Comparison of ENCODE assay signal across 38 mouse cellular contexts in the genomic region with DNA sequence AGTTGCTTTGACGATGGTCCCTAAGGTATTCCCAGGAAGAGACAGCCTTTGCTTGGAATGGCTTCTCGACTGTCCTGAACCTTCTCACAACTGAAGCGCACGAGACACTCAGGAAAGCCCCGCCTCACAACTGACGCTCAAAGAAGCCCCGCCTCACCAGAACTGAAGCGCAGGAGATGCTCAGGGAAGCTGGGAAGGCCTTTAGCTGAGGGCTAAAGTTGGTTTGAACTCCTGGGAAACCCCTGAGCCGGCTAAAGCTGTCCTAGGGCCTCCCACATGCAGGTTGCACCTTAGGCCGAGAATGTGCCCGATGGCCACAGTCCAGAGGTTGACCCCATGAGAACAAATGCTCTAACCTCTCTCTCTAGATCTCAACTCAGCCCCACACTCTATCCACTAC. TPM values are rescaled to one million over a fixed set of nuclear protein-coding genes. Genes with fewer than 3 reads are reported as not detected.
"Had no signal": no experiment of that assay in that cellular context is flagged by ENCODE, and none has a peak within 500 bp of the region (broad histone marks: within the 10 kb centered on the region; RNA-seq: fewer than 3 reads in every experiment).

TSS of gene Ankar (minus strand) at position 101 of the 400 bp plus-strand sequence.

- H3K27ac ChIP-seq: embryonic facial prominence, embryonic 10.5 days; embryonic facial prominence, embryonic 12.5 days; embryonic facial prominence, embryonic 13.5 days; embryonic facial prominence, embryonic 15.5 days; forebrain, embryonic 10.5 days; forebrain, embryonic 12.5 days; forebrain, embryonic 13.5 days; forebrain, embryonic 15.5 days; gastrocnemius, adult 2 months; heart, adult 2 months had no signal

- H3K4me3 ChIP-seq: embryonic facial prominence, embryonic 10.5 days; embryonic facial prominence, embryonic 12.5 days; embryonic facial prominence, embryonic 13.5 days; embryonic facial prominence, embryonic 15.5 days; erythroblast, embryonic 14.5 days; forebrain, embryonic 10.5 days; forebrain, embryonic 12.5 days; forebrain, embryonic 13.5 days; forebrain, embryonic 15.5 days; gastrocnemius, adult 2 months; heart, adult 2 months had no signal

- H3K27me3 ChIP-seq: embryonic facial prominence, embryonic 12.5 days; embryonic facial prominence, embryonic 13.5 days; embryonic facial prominence, embryonic 15.5 days; forebrain, embryonic 12.5 days; forebrain, embryonic 13.5 days; forebrain, embryonic 15.5 days had no signal

- DNase-seq: cerebellum, adult 8-10 months; cerebellum, adult 9-10 months; cerebellum, adult 9-11 months; cerebellum, postnatal 10 days; cerebellum, postnatal 14 days; cerebellum, postnatal 25 days; cerebellum, postnatal 36 days; embryo, embryonic 11 days; forebrain, postnatal 0 days; gastrocnemius, adult 2 months; gastrocnemius, postnatal 10 days; gastrocnemius, postnatal 14 days; gastrocnemius, postnatal 25 days; gastrocnemius, postnatal 36 days; heart, adult 18-20 months; heart, adult 2 months had no signal

- H3K9me3 ChIP-seq: embryonic facial prominence, embryonic 10.5 days; embryonic facial prominence, embryonic 12.5 days; embryonic facial prominence, embryonic 13.5 days; embryonic facial prominence, embryonic 15.5 days; forebrain, embryonic 10.5 days; forebrain, embryonic 12.5 days; forebrain, embryonic 13.5 days; forebrain, embryonic 15.5 days had no signal

- H3K4me2 ChIP-seq: embryonic facial prominence, embryonic 12.5 days; embryonic facial prominence, embryonic 13.5 days; embryonic facial prominence, embryonic 15.5 days; forebrain, embryonic 12.5 days; forebrain, embryonic 13.5 days; forebrain, embryonic 15.5 days had no signal

- H3K4me1 ChIP-seq: embryonic facial prominence, embryonic 10.5 days; embryonic facial prominence, embryonic 12.5 days; embryonic facial prominence, embryonic 13.5 days; embryonic facial prominence, embryonic 15.5 days; forebrain, embryonic 10.5 days; forebrain, embryonic 12.5 days; forebrain, embryonic 13.5 days; forebrain, embryonic 15.5 days had no signal

- H3K9ac ChIP-seq: embryonic facial prominence, embryonic 12.5 days; embryonic facial prominence, embryonic 13.5 days; embryonic facial prominence, embryonic 15.5 days; forebrain, embryonic 12.5 days; forebrain, embryonic 13.5 days; forebrain, embryonic 15.5 days; forebrain, postnatal 0 days had no signal

- H3K36me3 ChIP-seq: embryonic facial prominence, embryonic 10.5 days; embryonic facial prominence, embryonic 12.5 days; embryonic facial prominence, embryonic 13.5 days; embryonic facial prominence, embryonic 15.5 days; forebrain, embryonic 10.5 days; forebrain, embryonic 12.5 days; forebrain, embryonic 15.5 days had no signal

- ATAC-seq: forebrain, embryonic 13.5 days; forebrain, embryonic 14.5 days; forebrain, embryonic 15.5 days; forebrain, embryonic 16.5 days; forebrain, postnatal 0 days had no signal

RNA-seq across cellular contexts. Expression of gene Ankar, which starts in this region (rescaled TPM):
- total RNA-seq: common myeloid progenitor, adult 5-6 weeks; forebrain, postnatal 0 days; gastrocnemius, adult 18-20 months; gastrocnemius, adult 2 months; gastrocnemius, adult 8-10 months; gastrocnemius, postnatal 10 days; gastrocnemius, postnatal 14 days; gastrocnemius, postnatal 25 days; gastrocnemius, postnatal 36 days; gastrocnemius, postnatal 4 days; granulocyte monocyte progenitor cell, adult 5-6 weeks; heart, adult 18-20 months; heart, adult 2 months; heart, adult 8-10 months had no signal
- polyA plus RNA-seq: cortical plate, adult 2 months; embryonic facial prominence, embryonic 10.5 days; embryonic facial prominence, embryonic 11.5 days; embryonic facial prominence, embryonic 12.5 days; embryonic facial prominence, embryonic 13.5 days; embryonic facial prominence, embryonic 14.5 days; embryonic facial prominence, embryonic 15.5 days; erythroblast, embryonic 14.5 days; forebrain, embryonic 10.5 days; forebrain, embryonic 11.5 days; forebrain, embryonic 12.5 days; forebrain, embryonic 13.5 days; forebrain, embryonic 14.5 days; forebrain, embryonic 15.5 days; forebrain, embryonic 16.5 days; forebrain, postnatal 0 days; frontal cortex, adult 2 months; heart, adult 2 months had no signal
